Mouse (Mus musculus): Measurements from ENCODE around the gene Mas1. TPM values are rescaled to one million over a fixed set of nuclear protein-coding genes. Genes with fewer than 3 reads are reported as not detected.

Gene Mas1
- not detected in 2 replicates for polyA plus RNA-seq (2012; ENCODE audit: insufficient read depth, insufficient read length, low replicate concordance, missing spikeins)

- no peak for TF ChIP-seq CTCF (IDR thresholded peaks at IDR 0.05; ENCODE audit: insufficient read depth, low read depth, low read length)
- no peak for TF ChIP-seq POLR2A (IDR thresholded peaks at IDR 0.05; ENCODE audit: insufficient read depth, low read depth, low read length)
- Histone ChIP-seq H3K27ac (ENCODE audit: insufficient read depth, low read depth, low read length) (peak within 1 kb of the TSS; percentile 52), H3K4me1 (ENCODE audit: control insufficient read depth, insufficient read depth, low read length) (peaks cover 20% of the 10 kb centered on the region), H3K4me3 (ENCODE audit: insufficient read depth, low read depth, low read length) (no peak within 1 kb of the TSS)
- 54% methylated on average over 2 of the region's 2 CpGs for WGBS
These were observed at the start of gene Mas1 for GRCm38 (mm10) chr17:12868043-12868442. Mas1 (minus strand) TSS chr17:12868143.

- no peaks in the 10 kb centered on the region for H3K4me1 ChIP-seq (ENCODE audit: control insufficient read depth, insufficient read depth, low read length)
- peak overlapping the region; percentile 48 for H3K27ac ChIP-seq (ENCODE audit: insufficient read depth, low read depth, low read length)
- peak overlapping the region; percentile 84 for H3K4me3 ChIP-seq (ENCODE audit: insufficient read depth, low read depth, low read length)
- TF ChIP-seq POLR2A (IDR thresholded peaks at IDR 0.05; ENCODE audit: insufficient read depth, low read depth, low read length) (no peak), CTCF (IDR thresholded peaks at IDR 0.05; ENCODE audit: insufficient read depth, low read depth, low read length) (no peak)
- WGBS, result under 1% methylated on average over 40 of the region's 40 CpGs
These were observed 48.8 kb upstream of the Mas1 start for GRCm38 (mm10) chr17:12916588-12917380.

- Histone ChIP-seq H3K4me3 (ENCODE audit: insufficient read depth, low read depth, low read length) (peak within 1 kb of the TSS; percentile 84), H3K27ac (ENCODE audit: insufficient read depth, low read depth, low read length) (peak within 1 kb of the TSS; percentile 48), H3K4me1 (ENCODE audit: control insufficient read depth, insufficient read depth, low read length) (no peaks in the 10 kb centered on the region)
- under 1% methylated on average over 56 of the region's 56 CpGs for WGBS
- TF ChIP-seq POLR2A (IDR thresholded peaks at IDR 0.05; ENCODE audit: insufficient read depth, low read depth, low read length), result peak; percentile 74; the same call in 1 of the 2 replicates
- no peak for TF ChIP-seq CTCF (IDR thresholded peaks at IDR 0.05; ENCODE audit: insufficient read depth, low read depth, low read length)
These were observed 48.1 kb upstream of the Mas1 start, which contains the start of gene Mrpl18 for GRCm38 (mm10) chr17:12915881-12916583. Mrpl18 (minus strand) TSS chr17:12916345.

GRCm38 (mm10) chr17:12915488-12915880 lies 47.5 kb upstream of the Mas1 start, which contains the start of gene Tcp1:
Tcp1 (plus strand) TSS chr17:12915701.
- peak within 1 kb of the TSS; percentile 48 for H3K27ac ChIP-seq (ENCODE audit: insufficient read depth, low read depth, low read length)
- WGBS, result under 1% methylated on average over 18 of the region's 18 CpGs
- H3K4me3 ChIP-seq (ENCODE audit: insufficient read depth, low read depth, low read length), result peak within 1 kb of the TSS; percentile 84
- no peaks in the 10 kb centered on the region for H3K4me1 ChIP-seq (ENCODE audit: control insufficient read depth, insufficient read depth, low read length)
- TF ChIP-seq CTCF (IDR thresholded peaks at IDR 0.05; ENCODE audit: insufficient read depth, low read depth, low read length) (no peak), POLR2A (IDR thresholded peaks at IDR 0.05; ENCODE audit: insufficient read depth, low read depth, low read length) (no peak)

- Histone ChIP-seq H3K4me3 (ENCODE audit: insufficient read depth, low read depth, low read length) (no peak overlapping the region), H3K4me1 (ENCODE audit: control insufficient read depth, insufficient read depth, low read length) (no peaks in the 10 kb centered on the region), H3K27ac (ENCODE audit: insufficient read depth, low read depth, low read length) (no peak overlapping the region)
- 85% methylated on average over 8 of the region's 8 CpGs for WGBS
- no peak for TF ChIP-seq POLR2A (IDR thresholded peaks at IDR 0.05; ENCODE audit: insufficient read depth, low read depth, low read length)
- no peak for TF ChIP-seq CTCF (IDR thresholded peaks at IDR 0.05; ENCODE audit: insufficient read depth, low read depth, low read length)
These were observed 42.4 kb upstream of the Mas1 start for GRCm38 (mm10) chr17:12910391-12910790.

DNA sequence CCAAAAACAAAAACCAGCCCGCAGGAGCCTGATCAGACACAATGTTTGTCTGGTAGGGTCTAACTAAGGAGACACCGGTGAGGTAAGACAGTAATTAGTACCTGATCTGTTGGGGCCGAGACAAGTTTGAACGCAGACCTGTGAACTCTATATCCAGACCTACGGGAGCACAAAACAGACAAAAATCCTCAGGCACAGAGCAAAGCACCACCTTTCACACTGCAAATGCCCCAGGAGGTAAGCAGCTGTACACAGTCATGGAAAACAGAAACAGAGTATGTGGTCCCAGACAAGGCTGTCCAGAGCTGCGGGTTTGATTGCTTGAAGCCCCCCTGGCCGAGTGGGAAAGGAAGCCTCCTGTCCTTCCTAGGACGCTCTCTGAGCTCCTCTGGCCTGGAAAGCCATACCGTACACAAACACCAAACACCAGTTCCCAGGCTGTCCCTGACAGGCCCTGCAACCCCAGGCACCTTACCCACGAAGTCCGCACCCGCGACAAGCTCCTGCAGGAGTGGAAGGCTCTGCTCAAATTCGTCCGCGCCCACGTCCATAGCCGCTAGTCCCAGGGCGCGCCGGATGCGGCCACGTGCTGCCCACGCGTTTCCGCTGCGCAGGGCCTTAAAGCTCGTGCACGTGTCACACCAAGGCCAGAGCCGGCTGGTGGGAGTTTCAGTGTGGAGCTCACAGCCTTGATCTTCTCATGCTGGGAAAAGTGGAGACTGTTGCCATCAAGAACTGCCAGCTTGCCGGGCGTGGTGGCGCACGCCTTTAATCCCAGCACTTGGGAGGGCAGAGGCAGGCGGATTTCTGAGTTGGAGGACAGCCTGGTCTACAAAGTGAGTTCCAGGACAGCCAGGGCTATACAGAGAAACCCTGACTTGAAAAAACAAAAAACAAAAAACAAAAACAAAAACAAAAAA lies 41.7 kb upstream of the Mas1 start, which contains the start of gene Pnldc1:
Pnldc1 (minus strand) TSS at position 870 of the 920 bp plus-strand sequence.
- H3K4me1 ChIP-seq (ENCODE audit: control insufficient read depth, insufficient read depth, low read length), result no peaks in the 10 kb centered on the region
- no peak within 1 kb of the TSS for H3K27ac ChIP-seq (ENCODE audit: insufficient read depth, low read depth, low read length)
- no peak for TF ChIP-seq CTCF (IDR thresholded peaks at IDR 0.05; ENCODE audit: insufficient read depth, low read depth, low read length)
- TF ChIP-seq POLR2A (IDR thresholded peaks at IDR 0.05; ENCODE audit: insufficient read depth, low read depth, low read length), result no peak
- no peak within 1 kb of the TSS for H3K4me3 ChIP-seq (ENCODE audit: insufficient read depth, low read depth, low read length)
- 86% methylated on average over 35 of the region's 35 CpGs for WGBS

- 92% methylated on average over 9 of the region's 9 CpGs for WGBS
- no peak for TF ChIP-seq POLR2A (IDR thresholded peaks at IDR 0.05; ENCODE audit: insufficient read depth, low read depth, low read length)
- TF ChIP-seq CTCF (IDR thresholded peaks at IDR 0.05; ENCODE audit: insufficient read depth, low read depth, low read length), result no peak
- Histone ChIP-seq H3K4me1 (ENCODE audit: control insufficient read depth, insufficient read depth, low read length) (no peaks in the 10 kb centered on the region), H3K27ac (ENCODE audit: insufficient read depth, low read depth, low read length) (no peak overlapping the region), H3K4me3 (ENCODE audit: insufficient read depth, low read depth, low read length) (no peak overlapping the region)
These were observed 38.5 kb upstream of the Mas1 start for GRCm38 (mm10) chr17:12906436-12906835.

DNA sequence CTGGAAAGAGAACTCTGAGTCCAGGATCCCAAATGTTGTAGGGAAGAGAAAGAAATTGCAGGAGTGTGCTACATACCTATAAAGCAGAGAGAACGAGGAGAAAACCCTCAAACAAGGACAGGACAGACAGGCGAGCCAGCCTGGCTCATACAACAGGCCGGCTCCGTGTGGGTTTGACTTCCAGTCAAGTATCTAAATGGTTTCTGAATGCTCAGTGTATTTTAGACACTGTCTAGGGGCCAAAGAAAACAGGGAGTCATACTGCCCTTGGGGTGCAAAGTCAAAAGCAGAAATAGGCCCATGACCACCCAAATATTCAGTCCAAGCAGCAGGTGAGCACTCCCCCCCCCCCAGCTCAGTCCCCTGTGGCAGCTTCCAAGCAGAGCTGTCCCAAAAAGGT lies 37.9 kb upstream of the Mas1 start:
- 88% methylated on average over 4 of the region's 4 CpGs for WGBS
- no peak for TF ChIP-seq POLR2A (IDR thresholded peaks at IDR 0.05; ENCODE audit: insufficient read depth, low read depth, low read length)
- TF ChIP-seq CTCF (IDR thresholded peaks at IDR 0.05; ENCODE audit: insufficient read depth, low read depth, low read length), result no peak
- no peak overlapping the region for H3K27ac ChIP-seq (ENCODE audit: insufficient read depth, low read depth, low read length)
- H3K4me3 ChIP-seq (ENCODE audit: insufficient read depth, low read depth, low read length), result no peak overlapping the region
- H3K4me1 ChIP-seq (ENCODE audit: control insufficient read depth, insufficient read depth, low read length), result no peaks in the 10 kb centered on the region
